Mouse (Mus musculus): Measurements from ENCODE around the gene Gm12248. TPM values are rescaled to one million over a fixed set of nuclear protein-coding genes. Genes with fewer than 3 reads are reported as not detected.
"Not testable (repeated sequence)": the region's sequence is repeated elsewhere in the genome, so short reads cannot be mapped to it uniquely, and the experiment has no call there.

Gene Gm12248
- total RNA-seq, 2 experiments from 2014 or later = not detected

GRCm38 (mm10) chr11:58059752-58060151 is 33.2 kb downstream of the Gm12248 start:
- intact Hi-C loops (cut with DNase I); DNase-seq (ENCODE audit: low spot score in 2 of 2): not testable (repeated sequence)

- peak; percentile 52 to 65 for DNase-seq (ENCODE audit: low spot score in 2 of 2)
- intact Hi-C loops (cut with DNase I) = loop anchor here (1.0 kb wide), 1 partner anchor 106 kb away; no protein-coding TSS in a partner anchor
These were observed 35.5 kb downstream of the Gm12248 start for GRCm38 (mm10) chr11:58057455-58057854.

DNA sequence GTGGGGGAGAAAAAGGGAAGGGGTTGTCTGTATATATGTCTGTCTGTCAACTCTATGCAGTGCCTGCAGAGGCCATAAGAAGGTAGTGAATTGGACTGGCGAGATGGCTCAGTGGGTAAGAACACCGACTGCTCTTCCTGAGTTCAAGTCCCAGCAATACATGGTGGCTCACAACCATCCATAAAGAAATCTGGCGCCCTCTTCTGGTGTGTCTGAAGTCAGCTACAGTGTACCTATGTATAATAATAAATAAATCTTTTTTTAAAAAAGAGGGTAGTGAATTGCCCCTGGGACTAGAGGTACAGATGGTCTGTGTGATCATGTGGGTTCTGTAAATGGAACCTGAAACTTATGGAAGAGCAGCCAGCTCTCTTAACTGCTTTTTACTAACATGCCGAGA is 46.5 kb downstream of the Gm12248 start:
- peak in 1 of 2 experiments; percentile 44 for DNase-seq (ENCODE audit: low spot score in 2 of 2)
- intact Hi-C loops (cut with DNase I) = loop anchor here (1.0 kb wide), 1 partner anchor 36 kb away; no protein-coding TSS in a partner anchor

- intact Hi-C loops (cut with DNase I) = no loop called here
- DNase-seq (ENCODE audit: low spot score in 2 of 2) = no peak
These were observed 50.0 kb downstream of the Gm12248 start for GRCm38 (mm10) chr11:58042861-58043431.

DNA sequence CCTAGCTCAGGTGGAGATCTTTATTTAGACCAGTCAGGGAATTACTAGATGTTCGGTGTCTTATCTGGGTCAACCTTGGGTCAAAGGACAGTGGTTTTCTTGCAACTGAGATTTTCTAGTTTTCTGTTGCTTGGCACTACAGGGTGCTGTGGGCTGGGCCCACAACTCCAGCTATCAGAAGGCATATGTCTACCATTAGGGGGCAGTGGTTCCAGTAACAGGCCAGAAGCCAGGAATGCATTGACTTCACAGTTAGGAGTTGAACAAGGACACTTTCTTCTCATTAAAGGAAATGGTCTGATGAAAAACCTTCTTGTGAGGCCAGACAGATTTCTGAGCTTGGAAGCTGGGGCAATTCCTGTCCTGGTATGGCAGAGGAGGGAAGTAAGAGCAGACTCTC is 53.9 kb downstream of the Gm12248 start:
- DNase-seq (ENCODE audit: low spot score in 2 of 2) = peak in 1 of 2 experiments; percentile 19
- intact Hi-C loops (cut with DNase I) = no loop called here

DNA sequence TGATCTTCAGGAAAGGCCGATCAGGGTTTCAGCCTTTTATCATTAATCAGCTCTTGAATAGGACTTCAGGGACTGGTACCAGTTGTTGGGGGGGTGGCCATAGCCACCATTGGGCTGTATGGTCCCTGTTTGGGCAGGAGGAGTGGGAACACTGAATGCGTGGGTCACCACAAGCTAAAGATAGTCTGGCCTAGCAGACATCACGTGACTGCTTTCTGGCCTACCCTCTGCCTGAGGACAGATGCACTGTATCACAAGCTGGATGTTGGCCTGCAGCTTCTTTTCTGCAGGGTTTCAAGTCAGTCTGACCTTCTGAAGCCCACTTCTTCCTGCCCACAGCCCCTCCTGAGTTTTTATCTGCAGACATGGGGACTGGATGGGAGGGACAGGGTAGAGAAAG is 59.3 kb downstream of the Gm12248 start:
- peak in 1 of 2 experiments; percentile 48 for DNase-seq (ENCODE audit: low spot score in 2 of 2)
- intact Hi-C loops (cut with DNase I) = no loop called here

DNA sequence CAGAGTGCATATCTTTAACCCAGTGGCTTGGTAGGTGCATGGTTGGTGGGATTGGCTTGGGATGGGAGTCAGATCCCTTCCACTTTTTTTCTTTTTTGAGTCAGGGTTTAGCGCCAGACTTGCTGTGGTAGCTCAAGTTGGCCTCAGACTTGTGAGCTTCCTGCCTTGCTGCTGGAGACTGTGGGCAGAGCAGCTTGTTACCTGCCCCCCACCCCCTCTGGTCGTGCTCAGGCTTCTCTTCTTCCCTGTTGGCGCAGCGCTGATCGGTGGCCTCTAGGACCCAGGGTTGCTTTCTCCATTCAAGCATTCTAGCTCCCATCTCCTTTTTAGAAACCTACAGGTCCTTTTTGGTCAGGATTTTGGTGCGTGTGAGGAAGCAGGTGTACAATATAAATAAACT is 61.8 kb downstream of the Gm12248 start:
- intact Hi-C loops (cut with DNase I) = no loop called here

GRCm38 (mm10) chr11:58029869-58030268 is 63.1 kb downstream of the Gm12248 start:
- intact Hi-C loops (cut with DNase I) = no loop called here
- DNase-seq (ENCODE audit: low spot score in 2 of 2) = no peak

More for the DNA sequence above, 61.8 kb downstream of the Gm12248 start:
- no peak for DNase-seq (ENCODE audit: low spot score in 2 of 2)

- intact Hi-C loops (cut with DNase I) = no loop called here
- no peak for DNase-seq (ENCODE audit: low spot score in 2 of 2)
These were observed 64.0 kb downstream of the Gm12248 start for GRCm38 (mm10) chr11:58028981-58029380.

- intact Hi-C loops (cut with DNase I) = no loop called here
These were observed 66.1 kb downstream of the Gm12248 start for GRCm38 (mm10) chr11:58026860-58027259.

DNA sequence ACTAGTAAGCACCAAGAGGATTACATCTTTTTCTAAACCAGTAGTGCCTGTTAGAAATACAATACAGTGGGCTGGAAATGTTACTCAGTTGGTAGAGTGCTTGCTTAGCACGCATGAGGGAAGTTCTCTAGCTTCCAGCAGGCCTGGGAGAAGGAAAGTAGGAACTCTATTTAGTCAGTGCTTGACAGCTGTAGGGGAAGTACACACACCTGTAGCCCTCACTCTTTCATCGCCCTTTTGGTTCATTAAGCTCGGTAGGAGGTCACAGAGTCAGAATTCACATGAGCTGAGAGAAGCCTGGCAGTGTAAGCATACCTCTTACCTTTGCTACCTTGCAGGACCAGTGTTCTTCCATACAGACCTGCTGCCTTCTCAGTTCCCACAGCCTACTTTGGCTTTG is 66.6 kb downstream of the Gm12248 start:
- no peak for DNase-seq (ENCODE audit: low spot score in 2 of 2)
- intact Hi-C loops (cut with DNase I) = no loop called here

More at GRCm38 (mm10) chr11:58026860-58027259, 66.1 kb downstream of the Gm12248 start:
- DNase-seq (ENCODE audit: low spot score in 2 of 2) = no peak

DNA sequence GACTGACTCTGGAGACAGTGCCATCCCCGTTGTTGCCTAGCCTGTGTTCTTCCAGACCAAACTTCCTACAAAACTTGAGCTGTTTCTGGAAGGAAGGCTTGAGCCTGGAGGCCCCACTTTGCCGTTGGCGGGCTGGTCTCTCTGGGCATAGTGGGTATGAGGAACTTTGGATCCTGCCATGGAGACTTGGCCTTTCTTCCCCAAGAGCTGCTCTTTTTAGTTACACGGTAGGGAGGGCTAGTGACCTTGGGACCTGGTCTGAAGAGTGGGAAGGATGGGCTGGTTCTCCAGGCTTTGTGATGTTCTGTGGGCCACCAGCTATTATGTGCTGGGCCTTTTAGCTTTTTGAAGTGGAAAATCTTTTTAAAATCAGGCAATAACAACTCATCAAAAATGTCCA is 67.1 kb downstream of the Gm12248 start:
- intact Hi-C loops (cut with DNase I) = no loop called here
- DNase-seq (ENCODE audit: low spot score in 2 of 2) = no peak

- DNase-seq (ENCODE audit: low spot score in 2 of 2) = peak in 1 of 2 experiments; percentile 47
- intact Hi-C loops (cut with DNase I) = no loop called here
These were observed 68.3 kb downstream of the Gm12248 start for GRCm38 (mm10) chr11:58024671-58025070.

- DNase-seq (ENCODE audit: low spot score in 2 of 2) = no peak
- intact Hi-C loops (cut with DNase I) = no loop called here
These were observed 68.7 kb downstream of the Gm12248 start for GRCm38 (mm10) chr11:58024271-58024670.

DNA sequence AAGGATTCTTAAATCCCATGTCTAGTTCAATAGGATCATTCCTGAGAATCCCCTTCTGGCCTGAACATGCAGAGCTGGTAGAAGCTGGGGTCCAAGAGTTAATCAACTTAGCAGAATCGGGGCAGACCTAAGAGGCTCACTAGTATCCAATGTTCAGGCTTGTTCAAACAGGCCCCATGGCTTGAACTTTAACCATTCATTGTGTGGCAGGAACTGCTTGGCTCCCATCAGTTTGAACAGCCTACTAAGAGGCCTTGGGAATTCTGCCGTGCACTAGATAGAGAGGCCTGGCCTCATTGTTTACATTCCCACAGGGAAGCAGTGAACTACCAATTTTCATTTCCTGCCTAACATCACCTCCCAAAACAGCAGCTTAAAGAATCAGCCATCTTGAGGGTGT is 71.3 kb downstream of the Gm12248 start:
- DNase-seq (ENCODE audit: low spot score in 2 of 2) = no peak
- intact Hi-C loops (cut with DNase I) = no loop called here

DNA sequence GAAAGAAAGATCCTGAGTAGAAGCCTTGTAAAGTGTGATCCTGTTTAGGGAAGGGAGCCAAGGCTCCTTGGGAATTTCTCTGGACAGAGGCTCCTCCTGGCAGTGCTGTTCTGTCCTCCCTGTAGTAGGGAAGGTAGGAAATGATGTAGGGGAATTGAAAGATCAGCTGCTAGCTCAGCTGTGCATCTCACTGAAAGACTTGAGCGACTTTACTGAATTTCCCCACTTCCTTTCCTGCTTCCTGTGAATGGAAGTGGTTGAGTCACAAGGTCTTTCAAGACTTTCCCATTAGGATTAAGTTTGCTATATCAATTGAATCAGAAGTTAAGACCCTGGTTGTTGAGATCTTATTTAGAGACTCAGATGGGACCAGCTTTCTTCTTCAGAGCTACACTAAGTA is 71.8 kb downstream of the Gm12248 start:
- intact Hi-C loops (cut with DNase I) = no loop called here
- no peak for DNase-seq (ENCODE audit: low spot score in 2 of 2)

DNA sequence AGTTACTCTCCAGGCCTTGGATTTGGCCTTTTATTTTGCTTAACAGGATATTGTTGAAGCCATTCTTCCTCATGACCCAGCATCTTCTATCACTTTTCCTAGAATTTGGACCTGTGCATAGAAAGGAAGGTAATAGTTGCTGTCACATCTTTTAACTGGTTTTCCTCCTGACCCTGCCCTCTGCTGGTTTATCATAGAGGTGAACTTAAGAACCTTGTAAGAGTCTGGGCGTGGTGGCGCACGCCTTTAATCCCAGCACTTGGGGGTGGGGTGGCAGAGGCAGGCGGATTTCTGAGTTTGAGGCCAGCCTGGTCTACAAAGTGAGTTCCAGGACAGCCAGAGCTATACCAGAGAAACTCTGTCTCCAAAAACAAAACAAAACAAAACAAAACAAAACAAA is 74.2 kb downstream of the Gm12248 start:
- intact Hi-C loops (cut with DNase I) = no loop called here

GRCm38 (mm10) chr11:58018287-58018686 is 74.6 kb downstream of the Gm12248 start:
- peak in 1 of 2 experiments; percentile 62 for DNase-seq (ENCODE audit: low spot score in 2 of 2)
- intact Hi-C loops (cut with DNase I) = no loop called here

More for the DNA sequence above, 74.2 kb downstream of the Gm12248 start:
- DNase-seq (ENCODE audit: low spot score in 2 of 2) = no peak

DNA sequence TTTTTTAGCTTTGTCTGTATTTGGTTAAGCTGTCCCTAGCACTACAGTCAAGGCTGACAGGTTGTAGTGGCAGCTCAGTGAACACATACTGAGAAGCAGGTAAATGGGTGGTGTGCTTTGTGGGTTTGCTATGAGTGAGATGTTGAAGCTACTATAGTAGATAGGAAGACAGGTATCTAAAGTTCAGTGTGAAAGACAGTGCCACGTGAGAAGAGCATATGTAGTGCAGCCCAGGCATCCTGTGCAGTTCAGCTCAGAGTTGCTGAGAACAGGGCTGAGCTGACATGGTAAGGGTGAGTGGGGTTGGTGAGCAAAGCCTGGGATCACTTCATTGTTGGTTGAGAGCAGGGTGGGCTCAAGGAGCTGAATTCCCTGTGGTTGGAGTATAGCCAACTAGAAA is 75.5 kb downstream of the Gm12248 start:
- no peak for DNase-seq (ENCODE audit: low spot score in 2 of 2)
- intact Hi-C loops (cut with DNase I) = no loop called here

DNA sequence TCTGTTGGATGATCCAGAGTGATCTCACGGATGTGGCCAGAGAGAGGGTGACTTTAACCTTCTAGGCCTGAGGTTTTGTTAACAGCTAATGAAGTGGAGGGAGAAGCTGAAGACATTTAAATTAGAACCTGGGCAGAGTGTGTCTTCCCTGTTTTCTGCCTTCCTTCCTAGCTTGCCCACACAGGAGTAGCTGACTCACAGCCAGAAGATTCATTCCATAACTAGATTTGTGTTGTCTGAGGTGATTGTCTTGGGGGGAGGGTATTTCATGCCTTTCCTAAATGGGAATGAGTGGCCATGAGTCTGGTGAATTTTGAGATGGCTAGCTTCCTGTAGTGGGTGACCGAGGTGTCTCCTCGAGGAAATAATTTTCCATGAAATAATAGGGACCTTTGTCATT is 76.6 kb downstream of the Gm12248 start:
- intact Hi-C loops (cut with DNase I) = no loop called here
- peak in 1 of 2 experiments; percentile 57 for DNase-seq (ENCODE audit: low spot score in 2 of 2)

- no peak for DNase-seq (ENCODE audit: low spot score in 2 of 2)
- intact Hi-C loops (cut with DNase I) = no loop called here
These were observed 77.6 kb downstream of the Gm12248 start for GRCm38 (mm10) chr11:58015339-58015738.

DNA sequence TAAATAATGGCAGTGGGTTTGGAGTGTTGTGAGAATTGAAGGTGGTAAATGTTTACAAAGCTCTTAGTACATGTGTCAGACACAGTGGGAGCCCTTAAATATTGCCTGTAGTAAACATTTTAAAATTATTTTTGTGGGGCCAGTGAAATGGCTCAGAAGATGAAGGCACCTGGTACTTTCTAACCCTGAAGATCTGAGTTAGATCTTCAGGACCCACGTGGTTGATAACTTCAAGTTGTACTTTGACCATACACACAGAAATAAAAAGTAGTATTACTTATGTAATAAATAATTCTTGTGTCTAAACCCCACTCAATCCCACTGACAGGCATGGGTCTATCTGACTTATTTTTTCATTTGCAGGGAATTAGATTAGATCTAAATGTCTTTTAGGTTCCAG is 78.3 kb downstream of the Gm12248 start:
- no peak for DNase-seq (ENCODE audit: low spot score in 2 of 2)
- intact Hi-C loops (cut with DNase I) = no loop called here

All from left cerebral cortex, postnatal 25 days (tissue).